Mouse (Mus musculus): ENCODE measurements around the gene Higd1c. TPM values are rescaled to one million over a fixed set of nuclear protein-coding genes. Genes with fewer than 3 reads are reported as not detected.
"Not testable (repeated sequence)": the region's sequence is repeated elsewhere in the genome, so short reads cannot be mapped to it uniquely, and the experiment has no call there.

Gene Higd1c
- 0.83 TPM in 1 of 2 replicates, not detected in the other for total RNA-seq (2021)
- long read RNA-seq, experiment 1 = 0 reads
- long read RNA-seq, experiment 2 = 0 reads

DNA sequence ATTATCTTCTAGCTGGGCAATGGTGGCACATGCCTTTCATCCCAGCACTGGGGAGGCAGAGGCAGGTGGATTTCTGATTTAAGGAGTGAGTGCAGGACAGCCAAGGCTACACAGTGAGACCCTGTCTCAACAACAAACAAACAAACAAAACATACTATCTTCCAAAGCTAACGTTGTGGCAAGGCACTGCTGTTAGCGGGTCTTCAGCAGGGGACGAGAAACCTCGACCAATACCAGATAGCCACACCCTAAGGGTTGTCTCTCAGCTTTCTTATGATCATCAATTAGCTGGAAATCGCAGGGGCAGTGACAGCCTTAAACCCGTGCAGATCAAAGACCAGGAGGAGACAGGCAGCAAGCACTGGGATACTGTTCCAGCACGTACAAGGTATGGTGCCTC lies at the start of gene Higd1c:
Higd1c (plus strand) TSS at position 301 of the 400 bp plus-strand sequence.
- DNase-seq = no peak

GRCm38 (mm10) chr15:100318014-100318671 lies 46.2 kb upstream of the Higd1c start:
- not testable (repeated sequence) for DNase-seq

- DNase-seq = no peak
These were observed 44.5 kb upstream of the Higd1c start for GRCm38 (mm10) chr15:100319884-100320283.

- no peak for DNase-seq
These were observed 43.9 kb upstream of the Higd1c start for GRCm38 (mm10) chr15:100320295-100320905.

DNA sequence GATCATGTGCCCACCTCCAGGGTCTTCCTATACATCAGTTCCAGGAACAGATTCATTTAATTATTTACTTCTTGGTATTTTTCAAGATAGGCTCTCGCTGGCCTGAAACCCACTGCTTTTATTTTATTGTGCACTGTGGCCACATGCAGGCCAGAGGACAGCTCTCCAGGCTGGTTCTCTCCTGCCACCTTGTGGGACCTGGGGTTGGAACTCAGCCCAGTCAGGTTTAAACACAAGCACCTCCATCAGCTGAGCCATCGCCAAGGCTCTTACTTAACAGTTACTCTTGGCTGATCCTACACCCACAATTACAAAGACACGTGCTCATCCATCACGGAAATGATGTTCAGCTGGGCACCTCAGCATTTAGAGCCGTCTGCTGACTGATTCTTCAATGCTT lies 43.2 kb upstream of the Higd1c start:
- peak; percentile 73 for DNase-seq

- peak; percentile 61 for DNase-seq
These were observed 40.2 kb upstream of the Higd1c start for GRCm38 (mm10) chr15:100324021-100324591.

GRCm38 (mm10) chr15:100325235-100325634 lies 39.1 kb upstream of the Higd1c start:
- no peak for DNase-seq

GRCm38 (mm10) chr15:100328089-100328488 lies 36.3 kb upstream of the Higd1c start:
- peak; percentile 36 for DNase-seq

- DNase-seq = not testable (repeated sequence)
These were observed 35.0 kb upstream of the Higd1c start for GRCm38 (mm10) chr15:100329336-100329735.

DNA sequence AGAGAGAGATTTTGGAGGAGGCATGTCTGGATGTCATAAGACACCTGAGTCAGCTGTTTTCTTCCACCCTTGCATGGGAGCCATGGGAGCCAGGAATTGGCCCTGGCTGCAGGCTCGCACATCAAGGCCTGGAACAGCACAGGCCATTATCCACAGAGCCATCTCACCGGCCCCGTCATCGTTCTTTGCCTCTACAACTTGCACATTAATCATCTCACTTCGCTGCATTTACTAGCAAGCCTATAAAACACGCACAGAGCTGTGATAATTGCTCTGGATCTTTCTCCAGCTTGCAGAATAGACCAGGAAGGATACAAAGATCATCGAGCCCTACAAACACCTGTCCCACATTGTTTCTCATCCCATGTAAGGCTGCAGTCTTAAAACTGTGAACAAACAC lies 33.6 kb upstream of the Higd1c start:
- DNase-seq = no peak

- DNase-seq = not testable (repeated sequence)
These were observed 32.0 kb upstream of the Higd1c start for GRCm38 (mm10) chr15:100332077-100332961.

DNA sequence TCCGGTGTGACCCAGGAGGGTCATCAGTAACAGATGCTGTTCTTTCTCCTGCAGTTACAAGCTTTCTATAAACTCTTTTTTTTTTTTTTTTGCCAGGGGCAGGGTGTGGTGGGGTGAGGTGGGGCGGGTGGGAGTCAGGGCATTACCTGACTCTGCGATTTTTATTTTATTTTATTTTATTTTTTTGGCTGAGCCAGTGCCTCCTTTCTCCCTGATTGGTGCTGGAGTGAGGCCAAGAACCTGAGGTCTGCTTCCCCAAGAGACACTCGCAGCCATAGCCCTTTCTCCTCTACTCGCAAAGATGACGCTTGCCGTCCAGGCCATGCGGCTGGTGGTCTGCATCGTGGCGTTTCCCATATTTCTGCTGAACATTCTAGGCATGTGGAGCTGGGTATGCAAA lies 29.7 kb upstream of the Higd1c start, which contains the start of gene Mettl7a3:
Mettl7a3 (plus strand) TSS at position 301 of the 400 bp plus-strand sequence.
- DNase-seq = no peak

- DNase-seq = not testable (repeated sequence)
These were observed 27.0 kb upstream of the Higd1c start for GRCm38 (mm10) chr15:100337328-100337727.

- DNase-seq = peak; percentile 76
These were observed 26.5 kb upstream of the Higd1c start for GRCm38 (mm10) chr15:100337847-100338246.

DNA sequence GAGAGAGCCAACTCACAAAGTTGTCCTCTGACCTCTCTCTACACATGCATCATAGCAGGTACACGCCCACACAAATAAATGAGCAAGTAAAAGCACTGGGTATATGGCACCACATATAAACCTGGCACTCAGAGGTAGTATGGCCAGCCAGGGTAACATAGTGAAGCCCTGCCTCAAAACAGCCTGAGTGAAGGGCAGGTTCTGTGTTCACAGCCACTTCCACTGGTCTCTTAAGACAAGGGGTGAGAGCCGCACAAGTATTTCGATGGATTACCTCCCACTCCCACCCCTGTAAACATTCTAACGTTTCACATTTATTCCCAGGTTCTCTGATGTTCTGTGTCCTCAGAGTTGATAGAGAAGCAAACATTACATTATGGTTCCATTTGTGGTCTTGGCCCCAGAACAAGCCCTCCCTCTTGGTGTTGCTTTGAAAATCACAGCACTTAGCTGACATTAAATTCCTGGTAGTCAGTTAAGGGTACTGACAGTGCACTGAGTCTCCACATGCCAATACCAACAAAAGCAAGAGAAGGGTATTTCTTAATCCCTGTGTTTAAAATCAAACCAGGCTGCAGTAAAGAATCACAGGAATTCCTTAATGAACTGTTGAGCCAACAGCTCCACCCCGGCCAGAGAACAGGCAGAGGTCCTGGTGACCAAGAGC lies 22.9 kb upstream of the Higd1c start:
- DNase-seq = not testable (repeated sequence)

DNA sequence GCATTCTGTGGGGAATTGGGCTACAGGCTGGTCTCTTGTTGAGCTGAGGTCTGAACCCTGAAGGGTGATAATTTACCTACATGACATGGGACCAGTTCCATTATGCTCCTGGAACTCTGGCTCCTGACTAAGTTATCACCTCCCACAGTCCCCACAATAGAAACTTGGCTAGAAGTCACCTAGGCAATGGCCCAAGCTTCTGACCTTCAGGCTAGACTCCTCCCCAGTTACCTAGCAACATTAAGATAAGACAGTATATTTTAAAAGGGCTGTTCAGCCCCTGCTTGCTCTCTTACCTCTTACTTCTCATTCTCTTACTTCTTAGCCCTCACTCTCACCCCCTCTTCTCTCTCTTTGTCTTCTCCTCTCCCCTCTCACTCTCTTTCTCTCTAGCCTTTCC lies 18.9 kb upstream of the Higd1c start:
- DNase-seq = no peak

GRCm38 (mm10) chr15:100346761-100347160 lies 17.6 kb upstream of the Higd1c start:
- no peak for DNase-seq

DNA sequence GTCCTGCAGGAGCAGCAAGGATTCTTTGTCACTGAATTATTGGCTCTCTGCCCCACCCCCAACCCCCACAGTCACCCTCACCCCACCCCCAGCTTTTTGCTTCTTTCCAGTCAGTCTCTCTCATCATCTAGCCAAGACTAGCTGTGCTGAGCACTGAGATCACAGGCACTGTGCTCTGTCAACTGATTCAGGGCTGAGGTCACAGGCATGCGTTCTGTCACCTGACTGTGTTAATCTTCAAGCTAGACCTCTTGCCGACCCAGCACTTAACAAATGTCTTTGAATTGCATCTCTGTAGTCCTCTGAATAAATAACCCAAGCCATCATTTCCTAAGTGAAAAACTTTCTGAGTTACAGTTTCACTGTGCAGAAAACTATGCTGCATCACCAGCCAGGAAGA lies 14.8 kb upstream of the Higd1c start:
- no peak for DNase-seq

GRCm38 (mm10) chr15:100351501-100352060 lies 12.8 kb upstream of the Higd1c start:
- no peak for DNase-seq

DNA sequence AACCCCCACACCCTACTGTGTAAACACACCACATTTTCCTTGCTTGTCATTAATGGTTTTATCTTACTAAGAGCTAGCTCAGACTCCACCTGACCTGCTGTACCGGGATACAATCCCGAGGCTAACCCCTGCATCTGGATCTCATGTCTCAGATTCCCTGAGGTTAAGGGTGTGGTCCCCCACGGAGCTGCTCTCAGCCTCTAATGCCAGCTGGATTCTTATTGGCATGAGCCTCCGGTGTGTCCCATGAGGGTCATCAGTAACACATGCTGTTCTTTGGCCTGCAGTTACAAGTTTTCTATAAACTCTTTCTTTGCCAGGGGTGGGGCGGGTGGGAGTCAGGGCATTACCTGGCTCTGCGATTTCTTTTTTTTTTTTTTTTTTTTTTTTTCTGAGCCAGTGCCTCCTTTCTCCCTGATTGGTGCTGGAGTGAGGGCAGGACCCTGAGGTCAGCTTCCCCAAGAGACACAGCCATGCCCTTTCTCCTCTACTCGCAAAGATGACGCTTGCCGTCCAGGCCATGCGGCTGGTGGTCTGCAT lies 11.6 kb upstream of the Higd1c start, which contains the start of the genes Methig1 and Mettl7a2:
Methig1 (plus strand) TSS at position 439 of the 540 bp plus-strand sequence.
Mettl7a2 (plus strand) TSS at position 490 of the 540 bp plus-strand sequence.
- DNase-seq = no peak

DNA sequence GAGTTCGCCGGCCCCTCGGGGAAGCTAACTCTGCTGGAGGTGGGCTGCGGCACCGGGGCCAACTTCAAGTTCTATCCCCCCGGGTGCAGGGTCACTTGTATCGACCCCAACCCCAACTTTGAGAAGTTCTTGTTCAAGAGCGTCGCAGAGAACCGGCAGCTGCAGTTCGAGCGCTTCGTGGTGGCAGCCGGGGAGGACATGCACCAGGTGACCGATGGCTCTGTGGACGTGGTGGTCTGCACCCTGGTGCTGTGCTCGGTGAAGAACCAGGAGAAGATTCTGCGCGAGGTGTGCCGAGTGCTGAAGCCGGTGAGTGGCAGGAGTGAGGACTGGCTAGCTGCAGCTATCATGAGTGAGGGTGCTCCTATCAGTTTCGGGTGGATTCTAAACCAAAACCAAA lies 10.9 kb upstream of the Higd1c start:
- DNase-seq = not testable (repeated sequence)
